Mouse (Mus musculus) retina, postnatal 1 day (tissue): ENCODE results near the gene Nxph4.

Experiments
- DNase-seq: peaks from one replicate; pipeline ENCODE4 v3.0.0-alpha.2; 2012

Gene Nxph4

DNA sequence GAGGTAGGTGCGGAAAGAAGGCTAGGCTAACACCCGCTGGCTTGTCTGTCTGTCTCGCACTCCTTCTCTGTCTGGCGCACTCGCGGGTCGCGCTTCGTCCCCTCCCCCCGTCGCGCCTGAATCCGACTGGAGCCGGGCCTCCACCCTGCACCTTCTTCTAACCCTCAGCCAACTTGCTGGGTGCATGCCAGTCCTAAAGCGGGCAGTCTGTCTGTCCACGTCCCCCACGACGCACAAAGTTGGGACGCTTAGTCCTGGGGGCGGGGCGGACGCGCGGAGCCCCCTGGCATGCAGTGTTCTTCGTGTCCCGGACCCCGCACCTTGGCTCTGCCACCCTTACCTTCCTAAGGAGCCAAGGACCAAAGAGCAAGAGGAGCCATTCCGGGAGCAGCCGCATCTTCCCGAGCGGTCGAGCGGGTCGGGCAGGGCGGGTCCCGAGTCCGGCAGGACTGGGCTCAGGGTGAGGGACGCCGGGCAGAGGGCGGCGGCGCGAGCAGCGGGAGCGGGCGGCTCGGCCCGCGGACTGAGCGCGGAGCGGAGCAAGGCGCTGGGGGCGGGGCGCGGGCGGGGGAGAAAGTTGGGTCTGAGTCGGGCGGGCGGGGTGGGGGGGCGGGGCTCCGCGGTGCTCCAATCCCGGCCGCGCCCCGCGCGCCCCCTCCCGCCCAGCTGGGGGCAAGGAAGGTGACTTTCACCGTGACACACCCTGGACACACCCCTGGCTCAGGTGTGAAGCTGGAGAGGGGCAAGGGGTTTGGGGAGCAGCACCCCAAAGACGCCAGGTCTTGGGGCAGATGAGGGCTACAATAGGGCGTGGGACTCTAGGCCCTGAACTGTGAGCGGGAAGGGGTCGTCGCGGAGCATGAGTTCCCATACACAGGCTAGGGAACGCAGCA is at the start of gene Nxph4:
Gene Nxph4 (minus strand): TSS at position 524 of the 893 bp plus-strand sequence.
- DNase-seq = peak; percentile 61

DNA sequence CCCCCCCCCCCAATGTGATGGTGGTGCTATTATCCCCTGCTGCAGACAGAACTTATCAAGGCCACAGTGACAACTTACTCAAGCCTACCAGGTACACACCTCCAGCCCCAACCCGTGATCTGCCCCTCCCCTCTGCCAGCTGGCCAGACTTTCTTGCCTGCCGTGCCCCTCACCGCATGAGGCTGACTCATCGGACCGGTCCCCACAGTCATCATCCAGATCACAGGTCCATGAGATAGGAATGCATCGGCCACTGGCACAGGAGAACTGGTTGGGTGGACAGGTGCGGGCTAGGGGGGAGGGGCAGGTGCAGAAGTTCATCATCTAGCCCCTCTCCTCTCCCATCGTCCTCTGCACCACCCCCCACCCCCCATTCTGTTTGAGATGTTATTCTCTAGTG is 49.3 kb upstream of the Nxph4 start:
- no peak for DNase-seq

DNA sequence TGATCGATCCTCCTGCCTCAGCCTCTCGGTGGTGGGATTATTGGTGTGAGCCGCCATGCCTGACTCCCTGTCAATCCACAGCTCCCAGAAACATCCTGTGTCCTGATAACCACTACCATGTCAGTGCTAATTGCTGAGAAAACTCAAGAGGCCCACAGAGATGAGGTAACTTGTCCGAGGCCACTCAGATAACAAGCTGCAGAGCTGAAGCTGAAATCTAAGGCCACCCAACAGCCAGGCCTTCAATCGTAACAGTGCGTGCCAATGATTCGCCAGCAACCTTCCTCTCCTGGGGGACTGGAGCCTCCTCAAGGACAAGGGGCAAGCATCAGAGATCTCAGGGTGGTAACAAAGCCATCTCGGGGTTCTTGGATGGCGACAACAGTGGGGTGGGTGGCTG is 46.9 kb upstream of the Nxph4 start:
- no peak for DNase-seq

DNA sequence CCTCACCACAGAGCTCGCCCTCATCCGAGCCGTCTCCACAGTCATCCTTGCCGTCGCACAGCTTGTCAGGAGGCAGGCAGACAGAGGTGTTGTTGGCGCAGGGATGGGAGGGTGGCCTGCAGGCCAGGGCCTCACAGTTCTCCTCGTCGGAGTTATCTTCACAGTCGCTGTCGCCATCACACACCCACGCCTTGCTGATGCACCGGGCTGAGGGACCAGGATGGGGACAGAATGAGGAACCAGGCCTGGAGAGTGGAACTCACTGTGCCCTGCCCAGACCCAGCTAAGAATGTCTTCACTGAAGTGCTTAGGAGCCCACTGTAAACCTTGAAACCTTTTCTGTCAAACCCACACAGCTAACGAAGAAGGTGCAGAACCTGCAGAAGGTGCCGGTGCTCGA is 43.6 kb upstream of the Nxph4 start:
- no peak for DNase-seq

DNA sequence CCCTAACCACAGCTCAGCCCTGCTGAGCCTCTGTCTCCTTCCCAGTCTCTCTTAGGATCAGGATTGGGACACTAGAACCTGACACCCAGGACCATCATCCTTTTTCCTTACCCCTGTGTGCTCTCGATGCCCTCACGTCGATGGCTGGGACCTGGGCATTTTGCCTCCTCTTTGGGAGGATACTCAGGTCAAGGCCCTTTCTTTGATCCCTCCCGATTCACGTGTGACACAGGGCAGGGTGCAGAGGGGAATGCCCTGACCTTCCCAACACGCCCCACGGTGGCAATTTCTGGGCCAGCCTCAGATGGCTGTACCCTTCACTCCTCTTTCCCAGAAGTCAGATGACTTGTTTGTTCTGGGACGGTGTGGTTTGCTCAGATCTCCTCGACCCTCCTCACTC is 42.8 kb upstream of the Nxph4 start:
- no peak for DNase-seq

DNA sequence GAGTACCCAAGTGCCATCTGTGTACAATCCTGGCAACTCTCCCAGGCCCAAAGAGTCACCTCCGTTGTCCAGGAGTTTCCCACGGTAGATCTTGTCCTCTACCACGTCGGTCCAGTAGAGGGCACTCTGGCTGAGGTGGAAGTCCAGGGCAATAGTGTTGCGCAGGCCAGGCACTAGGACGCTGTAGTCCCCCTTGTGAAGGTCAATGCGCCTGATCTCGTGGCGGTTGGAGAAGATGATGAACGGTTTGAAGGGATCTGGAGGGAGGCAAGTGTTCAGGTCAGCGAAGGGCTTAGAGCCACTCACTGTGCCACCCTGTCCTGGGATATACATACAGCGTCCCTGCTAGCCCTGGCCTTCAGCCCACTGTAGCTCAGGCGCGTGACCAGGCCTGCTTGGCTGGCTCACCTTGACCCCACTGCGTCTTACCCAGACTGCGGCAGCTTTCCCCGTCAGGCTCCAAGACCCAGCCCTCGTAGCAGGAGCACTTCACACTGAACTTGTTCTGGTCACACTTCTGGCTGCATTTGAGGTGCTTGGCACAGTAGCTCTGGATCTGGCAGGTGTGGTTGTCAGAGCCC is 42.1 kb upstream of the Nxph4 start:
- DNase-seq = peak; percentile 74

DNA sequence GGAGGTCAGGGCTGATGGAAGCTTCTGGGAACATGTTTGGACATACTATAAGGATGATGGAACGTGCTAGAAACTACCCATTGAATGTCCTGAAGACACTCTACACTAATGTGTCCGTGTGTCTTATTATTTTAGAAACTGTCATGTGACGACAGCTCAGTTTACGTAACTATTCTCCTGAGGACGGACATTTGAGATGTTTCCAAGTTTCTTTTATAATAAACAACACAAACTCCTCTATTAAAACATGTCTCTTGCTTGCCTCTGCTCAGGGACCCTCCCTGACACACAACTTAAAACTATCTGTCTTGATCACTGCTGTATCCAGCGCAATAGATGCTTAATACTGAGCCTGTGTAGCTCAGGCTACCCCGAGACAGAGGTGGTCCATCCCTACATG is 41.4 kb upstream of the Nxph4 start:
- no peak for DNase-seq

DNA sequence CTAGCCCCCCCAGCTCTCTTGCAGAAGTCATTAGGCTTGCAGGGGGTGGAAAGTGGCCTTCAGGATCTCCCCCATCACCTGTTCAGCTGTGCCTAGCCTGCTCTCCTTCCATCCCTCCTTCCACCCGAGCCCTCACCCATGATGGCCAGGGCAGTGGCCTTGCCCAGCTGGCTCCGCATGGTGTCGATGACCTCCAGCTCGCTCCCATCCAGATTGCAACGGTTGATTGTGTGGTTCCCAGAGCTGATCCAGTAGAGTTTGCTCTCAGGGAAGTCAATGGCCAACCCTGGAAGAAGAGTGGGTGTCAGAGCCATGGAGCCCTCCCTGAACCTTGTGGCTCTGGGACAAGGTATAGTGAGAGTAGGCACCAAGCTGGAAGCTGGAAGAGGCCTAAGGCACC is 37.9 kb upstream of the Nxph4 start:
- DNase-seq = no peak

DNA sequence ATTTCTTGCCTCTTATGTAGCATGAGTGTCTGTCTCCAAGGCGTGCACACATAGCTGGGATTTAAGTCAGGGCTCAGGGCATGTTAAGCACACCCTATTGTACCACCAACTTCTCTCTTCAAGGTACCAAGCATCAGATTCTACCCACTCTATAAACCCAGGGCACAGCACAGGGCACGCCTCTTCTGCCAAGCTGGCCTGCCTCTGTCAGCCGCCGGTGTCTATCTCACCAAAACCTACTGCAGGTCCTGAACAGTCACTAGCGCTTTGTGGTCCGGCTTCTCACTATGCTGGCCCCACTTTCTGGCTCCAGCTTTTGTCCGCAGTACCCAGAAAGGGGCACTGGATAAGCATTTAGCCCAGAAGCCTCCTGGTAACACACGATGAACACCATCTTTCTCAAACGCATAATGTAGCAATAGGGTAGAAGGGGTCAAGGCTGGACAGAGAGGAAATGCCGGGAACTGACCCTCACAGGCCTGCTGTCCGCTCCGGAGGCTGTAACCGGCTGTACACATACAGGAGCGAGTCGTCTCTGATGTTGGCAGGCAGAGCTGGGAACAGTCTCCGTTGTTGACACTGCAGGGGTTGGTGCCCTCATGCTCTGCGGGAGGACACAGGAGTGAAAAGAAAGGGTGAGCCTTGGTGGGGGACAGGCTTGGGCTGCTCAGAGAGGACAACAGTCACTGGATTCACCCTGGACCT is 36.7 kb upstream of the Nxph4 start:
- DNase-seq = no peak

DNA sequence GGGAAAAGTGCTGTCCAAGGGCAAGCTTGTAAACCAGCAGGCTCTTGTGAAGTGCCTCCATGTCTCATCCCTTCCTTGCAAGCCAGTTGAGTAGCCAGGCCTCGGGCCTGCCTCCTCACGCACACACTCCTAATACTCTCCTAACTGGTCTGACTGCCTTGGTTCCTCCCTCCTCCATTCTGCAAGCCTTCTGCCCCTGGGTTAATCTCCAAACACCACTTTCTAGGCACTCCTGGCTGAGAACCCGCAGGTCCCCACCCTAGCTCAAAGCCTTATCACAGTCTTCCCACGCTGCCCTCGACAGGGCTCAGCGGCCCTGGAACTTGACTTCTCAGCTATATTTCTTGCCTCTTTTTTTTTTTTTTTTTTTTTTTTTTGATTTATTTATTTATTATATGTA is 36.0 kb upstream of the Nxph4 start:
- DNase-seq = no peak

DNA sequence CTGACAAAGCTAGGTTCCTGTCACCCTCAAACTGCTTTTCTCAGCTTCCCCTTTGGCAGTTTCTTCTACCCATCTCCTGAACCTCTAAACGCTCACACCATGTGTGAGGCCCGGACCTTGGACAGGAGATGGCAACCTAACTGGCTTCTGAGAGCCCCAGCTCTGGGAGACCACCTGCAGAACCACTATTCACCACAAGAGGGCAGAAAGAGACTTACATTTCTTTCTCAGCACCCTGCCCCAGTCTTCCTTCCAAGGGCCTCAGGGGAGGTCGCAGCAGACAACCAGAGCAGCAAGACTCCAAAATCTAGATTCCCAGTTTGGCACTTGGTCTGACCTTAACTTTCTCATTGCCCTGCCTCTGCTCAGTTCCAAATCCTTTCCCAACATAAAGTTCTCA is 35.1 kb upstream of the Nxph4 start:
- DNase-seq = peak; percentile 90

DNA sequence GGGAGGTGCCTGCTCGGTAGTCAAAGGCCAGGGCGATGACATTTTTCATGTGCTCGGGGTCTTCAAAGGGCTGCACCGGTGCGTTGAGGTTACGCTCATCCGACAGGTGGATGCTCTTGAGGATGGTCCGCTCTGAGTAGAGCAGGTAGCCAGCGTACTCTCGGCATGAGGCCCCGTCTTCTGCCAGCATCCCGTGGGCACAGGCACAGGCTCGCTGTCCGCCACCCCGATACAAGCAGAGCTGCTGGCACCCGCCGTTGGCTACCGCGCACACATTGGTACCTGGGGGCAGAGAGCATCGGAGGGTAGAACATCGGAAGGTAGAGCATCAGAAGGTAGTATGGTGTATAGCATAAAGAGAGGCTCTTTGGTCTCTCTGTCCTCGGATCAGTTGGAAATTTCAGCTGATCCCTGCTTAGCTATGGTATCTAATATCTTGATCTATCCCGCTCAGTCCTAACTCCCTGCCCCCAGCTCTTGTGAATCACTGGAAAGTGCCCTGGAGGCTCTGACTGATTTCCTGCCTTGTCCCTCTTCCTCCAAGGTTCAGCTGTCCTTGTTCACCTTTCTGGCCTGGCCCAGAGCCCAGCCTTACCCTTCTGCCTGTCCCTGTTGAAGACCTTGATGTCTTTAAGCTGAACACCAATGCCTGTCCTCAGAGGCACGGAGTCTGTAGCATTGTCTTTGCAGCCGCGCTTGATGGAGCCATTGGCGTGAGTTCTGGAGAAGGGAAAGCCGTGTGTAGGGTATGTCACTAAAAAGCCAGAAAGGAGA is 32.4 kb upstream of the Nxph4 start:
- no peak for DNase-seq

DNA sequence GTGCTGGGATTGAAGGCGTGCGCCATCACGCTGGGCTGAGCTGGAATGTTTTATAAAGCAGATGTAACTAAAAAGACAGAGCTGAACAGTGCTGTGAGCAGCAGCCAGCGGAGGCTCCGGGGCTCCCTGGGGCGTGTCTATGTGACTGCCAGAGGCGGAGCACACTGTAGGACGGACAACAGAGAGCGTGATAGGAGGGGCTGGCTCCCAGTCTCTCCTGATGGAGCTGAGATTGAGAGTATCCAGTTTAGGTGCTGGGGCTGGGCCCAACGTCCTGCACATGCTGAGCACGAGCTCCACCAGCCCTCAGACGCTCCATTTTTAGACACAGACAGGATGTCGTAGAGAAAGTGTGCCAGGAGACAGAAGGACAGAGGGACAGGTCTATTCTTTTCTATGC is 29.9 kb upstream of the Nxph4 start:
- DNase-seq = no peak

DNA sequence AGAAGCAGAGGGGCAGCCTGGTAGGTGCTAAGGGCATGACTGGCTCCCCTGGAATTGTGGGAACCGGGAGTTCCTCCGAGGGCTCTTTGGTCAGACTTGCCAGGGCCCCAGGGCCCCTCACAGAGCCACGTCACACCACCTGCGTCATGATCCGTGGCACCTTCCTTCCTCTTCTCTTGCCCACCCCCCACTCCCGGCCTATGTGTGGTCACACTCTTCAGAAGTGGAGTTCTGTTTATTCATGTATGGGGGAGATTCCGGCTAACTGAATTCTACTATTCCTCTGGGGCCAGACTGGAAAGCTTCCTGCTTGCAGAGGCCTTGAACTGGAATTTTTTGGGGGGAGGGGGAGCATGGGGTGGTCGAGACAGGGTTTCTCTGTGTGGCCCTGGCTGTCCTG is 29.5 kb upstream of the Nxph4 start:
- no peak for DNase-seq

DNA sequence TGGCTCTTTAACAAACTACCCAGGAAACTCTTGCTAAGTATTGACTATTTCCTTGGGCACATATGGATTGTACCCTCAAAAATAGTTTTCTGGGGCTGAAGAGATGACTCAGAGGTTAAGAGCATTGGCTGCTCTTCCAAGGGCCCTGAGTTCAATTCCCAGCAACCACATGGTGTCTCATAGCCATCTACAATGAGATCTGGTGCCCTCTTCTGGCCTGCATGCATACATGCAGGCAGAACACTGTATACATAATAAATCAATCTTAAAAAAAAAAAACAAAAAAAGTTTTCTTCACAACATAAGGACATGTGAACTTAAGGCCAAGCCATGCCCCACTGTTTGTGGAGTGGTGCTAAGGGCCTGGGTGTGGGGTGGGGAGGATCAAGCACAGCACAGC is 26.8 kb upstream of the Nxph4 start:
- no peak for DNase-seq

DNA sequence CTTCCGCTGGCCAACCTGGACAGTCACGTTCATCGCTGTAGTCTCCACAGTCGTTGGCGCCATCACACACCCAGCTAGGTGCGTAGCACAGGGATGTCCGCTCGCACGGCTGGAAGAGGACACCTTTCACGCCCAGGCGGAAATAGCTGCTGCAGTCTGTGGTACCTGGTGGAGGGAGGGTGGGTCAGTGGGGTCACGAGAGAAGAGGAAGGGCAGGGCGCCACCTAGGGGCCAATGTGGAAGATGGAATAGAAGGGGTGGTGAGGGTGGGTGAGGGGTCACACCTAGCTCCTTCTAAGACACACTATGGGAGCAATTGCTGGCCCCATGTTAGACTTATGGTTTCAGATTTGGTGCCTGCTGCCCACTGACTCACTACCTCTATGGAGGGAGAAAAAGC is 23.0 kb upstream of the Nxph4 start:
- peak; percentile 50 for DNase-seq

DNA sequence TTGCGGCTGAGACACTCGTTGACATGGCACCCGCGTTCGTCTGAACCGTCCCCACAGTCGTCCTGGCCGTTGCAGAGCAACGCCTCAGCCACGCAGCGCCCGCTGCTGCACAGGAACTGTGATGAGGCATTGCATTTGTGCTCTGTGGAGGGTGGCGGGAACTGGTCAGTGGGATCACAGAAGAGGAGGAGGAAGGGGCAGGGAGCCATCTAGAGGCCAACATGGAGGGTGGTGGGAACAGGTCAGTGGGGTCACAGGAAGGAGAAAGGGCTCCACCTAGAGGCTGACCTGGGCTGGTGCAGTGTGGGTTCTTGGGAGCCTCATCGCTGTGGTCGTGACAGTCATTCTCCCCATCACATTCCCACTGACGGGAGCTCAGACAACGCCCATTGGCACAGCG is 21.3 kb upstream of the Nxph4 start:
- peak; percentile 87 for DNase-seq

DNA sequence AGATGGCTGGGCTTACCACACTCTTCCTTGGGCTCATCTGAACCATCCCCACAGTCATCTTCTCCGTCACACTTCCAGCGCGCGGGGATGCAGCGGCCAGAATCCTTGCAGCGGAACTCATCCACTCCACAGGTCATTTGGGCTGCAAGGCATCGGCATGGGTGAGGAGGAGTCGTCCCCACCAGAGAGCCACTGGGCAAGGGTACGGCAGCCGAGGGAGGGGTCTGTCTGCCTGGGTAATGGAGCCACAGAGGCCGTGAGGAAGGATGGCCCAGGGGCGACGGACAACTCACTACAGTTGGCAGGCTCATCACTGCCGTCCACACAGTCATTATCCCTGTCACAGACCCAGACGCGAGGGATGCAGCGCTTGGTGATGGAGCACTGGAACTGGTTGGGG is 15.5 kb upstream of the Nxph4 start:
- DNase-seq = no peak

DNA sequence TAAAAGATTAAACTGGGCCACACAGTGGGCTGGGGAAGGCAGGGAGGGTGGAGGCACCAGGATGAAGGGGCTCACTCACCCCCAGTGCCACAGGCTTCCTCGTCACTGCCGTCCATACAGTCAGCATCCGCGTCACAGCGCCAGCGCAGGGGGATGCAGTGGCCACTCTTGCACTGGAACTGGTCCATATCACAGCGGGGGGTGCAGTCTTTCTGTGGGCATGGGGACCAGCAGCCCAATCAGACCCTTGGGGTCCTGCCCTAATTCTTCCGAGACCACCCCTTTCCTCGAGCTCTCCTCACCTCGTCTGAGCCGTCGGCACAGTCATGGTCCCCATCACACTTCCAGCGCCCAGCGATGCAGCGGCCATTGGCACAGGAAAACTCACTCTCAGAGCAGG is 13.9 kb upstream of the Nxph4 start:
- DNase-seq = no peak

DNA sequence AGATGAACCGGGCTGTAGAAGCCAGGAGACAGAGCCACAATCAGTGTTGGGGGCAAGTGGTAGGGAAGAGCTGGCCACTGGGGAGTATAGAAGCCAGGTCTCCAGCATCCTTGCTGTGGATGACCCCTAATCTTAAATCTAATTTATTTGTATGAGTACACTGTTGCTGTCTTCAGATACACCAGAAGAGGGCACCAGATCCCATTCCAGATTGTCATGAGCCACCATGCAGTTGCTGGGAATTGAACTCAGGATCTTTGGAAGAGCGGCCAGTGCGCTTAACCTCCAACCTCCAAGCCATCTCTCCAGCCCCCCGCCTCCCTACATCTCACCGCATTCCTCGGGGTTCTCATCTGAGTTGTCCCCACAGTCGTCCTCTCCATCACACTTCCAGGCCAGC is 12.1 kb upstream of the Nxph4 start:
- DNase-seq = no peak

DNA sequence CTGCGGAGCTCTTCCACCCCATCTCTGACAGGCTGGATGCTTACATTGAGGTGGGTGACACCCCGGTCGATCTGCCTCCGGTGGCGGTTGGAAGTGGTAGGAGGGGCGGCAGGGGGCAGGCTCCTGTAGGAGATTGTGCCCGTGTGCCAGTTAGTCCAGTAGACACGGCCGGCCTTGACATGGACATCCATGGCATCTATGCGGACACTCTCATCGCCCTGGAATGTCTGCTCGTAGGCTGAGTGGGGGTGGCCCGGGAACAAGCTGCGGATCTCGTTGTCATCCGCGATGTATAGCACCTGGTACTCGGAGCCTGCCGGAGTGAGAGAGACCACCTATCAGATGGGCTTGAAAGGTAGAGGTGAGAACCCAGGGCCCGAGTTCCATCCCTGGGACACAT is 10.0 kb upstream of the Nxph4 start:
- DNase-seq = no peak

DNA sequence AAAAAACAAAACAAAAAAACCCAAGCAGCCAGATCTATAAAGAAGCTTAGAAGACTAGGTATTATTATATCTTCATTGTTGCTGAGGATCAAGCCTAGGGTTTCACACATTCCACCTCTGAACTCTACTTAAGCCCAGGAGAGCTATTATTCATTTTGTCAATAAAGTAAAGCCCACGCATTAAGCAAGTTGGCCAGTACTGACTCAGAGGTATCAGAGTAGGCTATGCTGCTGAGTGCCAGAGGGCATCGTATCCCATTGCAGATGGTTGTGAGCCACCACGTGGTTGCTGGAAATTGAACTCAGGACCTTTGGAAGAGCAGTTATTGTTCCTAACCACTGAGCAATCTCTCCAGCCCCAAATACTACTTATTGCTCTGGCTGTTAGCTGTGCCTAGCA is 9.6 kb upstream of the Nxph4 start:
- DNase-seq = no peak

DNA sequence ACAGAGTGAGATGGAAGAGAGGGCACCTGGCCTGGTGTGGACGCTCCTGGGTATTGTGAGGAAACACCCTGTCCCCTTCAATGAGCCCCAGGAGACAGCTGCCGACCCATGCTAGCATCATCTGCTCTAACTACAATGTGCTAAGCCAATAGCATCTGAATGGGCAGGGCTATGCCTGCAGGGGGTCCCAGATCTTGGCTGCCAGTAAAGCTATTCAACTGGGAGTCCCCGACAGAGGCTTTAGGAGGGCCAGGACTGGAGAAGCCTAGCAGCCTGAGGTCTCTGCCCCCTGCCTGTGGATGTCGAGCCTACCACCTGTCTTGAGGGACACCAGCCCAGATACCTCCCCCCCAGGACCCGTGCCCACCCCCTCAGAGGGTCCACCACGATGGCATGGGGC is 8.4 kb upstream of the Nxph4 start:
- DNase-seq = peak; percentile 79
